Mouse (Mus musculus): ENCODE measurements at regions not wholly inside any gene's neighbourhood (a gene's known extent, or its start where the extent isn't known, plus 50 kb on each side); places are given as distances from the start of the nearest gene placed in this dataset.

DNA sequence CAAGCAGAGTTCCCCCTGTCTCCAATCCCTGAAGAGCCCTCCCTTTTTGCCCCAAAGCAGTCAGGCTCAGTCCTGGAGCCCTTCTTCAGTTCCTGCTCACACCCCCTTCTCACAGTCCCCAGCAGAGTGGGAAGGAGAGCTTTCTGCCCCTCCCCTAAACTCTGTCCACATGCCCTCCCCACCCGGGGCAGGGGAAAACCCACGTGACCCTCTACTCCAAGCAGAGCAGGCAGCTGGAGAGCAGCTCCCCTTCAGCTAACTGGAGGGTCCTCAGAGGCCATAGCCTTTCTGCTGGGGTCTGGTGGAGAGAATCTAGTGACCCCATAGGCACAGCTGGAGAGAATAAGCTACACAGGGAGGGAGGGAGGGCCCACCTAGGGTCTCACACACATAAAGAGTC lies 69.7 kb upstream of the Zmiz1 start:
- peaks cover 4% of the 10 kb centered on the region; the same call in 1 of the 2 replicates for H3K4me1 ChIP-seq (ENCODE audit: control insufficient read depth, insufficient read depth, insufficient read length, low read length)
- H3K4me3 ChIP-seq (ENCODE audit: low read depth, low read length), result no peak overlapping the region
- H3K36me3 ChIP-seq (ENCODE audit: control insufficient read depth, insufficient read depth, low read length), result no peaks in the 10 kb centered on the region
- H3K27me3 ChIP-seq (ENCODE audit: control insufficient read depth, insufficient read depth, low read length), result no peaks in the 10 kb centered on the region
- 59% methylated on average over 2 of the region's 2 CpGs for WGBS
- H3K27ac ChIP-seq (ENCODE audit: insufficient read depth, low read depth, low read length), result no peak overlapping the region
- TF ChIP-seq CTCF (IDR thresholded peaks at IDR 0.05; ENCODE audit: extremely low read depth, insufficient read length, insufficient replicate concordance, low read depth, low read length) (no peak), POLR2A (IDR thresholded peaks at IDR 0.05; ENCODE audit: low read depth, low read length) (no peak)

GRCm38 (mm10) chr14:25392412-25392811 lies 66.6 kb upstream of the Zmiz1 start:
- H3K4me1 ChIP-seq (ENCODE audit: control insufficient read depth, insufficient read depth, insufficient read length, low read length), result peaks cover 5% of the 10 kb centered on the region; the same call in 1 of the 2 replicates
- TF ChIP-seq CTCF (IDR thresholded peaks at IDR 0.05; ENCODE audit: extremely low read depth, insufficient read length, insufficient replicate concordance, low read depth, low read length) (no peak), POLR2A (IDR thresholded peaks at IDR 0.05; ENCODE audit: low read depth, low read length) (no peak)
- 48% methylated on average over 6 of the region's 6 CpGs for WGBS
- H3K27ac ChIP-seq (ENCODE audit: insufficient read depth, low read depth, low read length), result no peak overlapping the region
- no peaks in the 10 kb centered on the region for H3K27me3 ChIP-seq (ENCODE audit: control insufficient read depth, insufficient read depth, low read length)
- H3K36me3 ChIP-seq (ENCODE audit: control insufficient read depth, insufficient read depth, low read length), result no peaks in the 10 kb centered on the region
- no peak overlapping the region for H3K4me3 ChIP-seq (ENCODE audit: low read depth, low read length)

DNA sequence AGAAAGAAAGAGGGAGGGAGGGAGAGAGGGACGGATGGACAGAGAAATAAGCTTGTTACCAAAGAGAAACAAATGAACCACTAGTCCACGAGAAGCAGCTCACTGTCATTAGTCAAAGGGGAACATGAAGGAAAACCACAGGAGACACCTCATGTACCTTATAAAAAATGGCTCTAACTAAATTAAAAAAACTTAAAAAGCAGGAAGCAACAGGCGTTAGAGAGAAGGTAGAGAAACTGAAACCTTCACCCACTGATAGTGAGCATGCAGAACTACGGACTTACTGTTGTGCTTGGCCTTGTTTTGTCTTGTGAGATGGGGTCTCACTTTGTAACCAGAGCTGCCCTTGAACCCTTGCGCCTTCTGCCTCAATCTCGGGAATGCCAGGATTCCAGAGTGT lies 66.0 kb upstream of the Zmiz1 start:
- 74% methylated on average over 6 of the region's 6 CpGs for WGBS
- Histone ChIP-seq H3K4me1 (ENCODE audit: control insufficient read depth, insufficient read depth, insufficient read length, low read length) (peaks cover 5% of the 10 kb centered on the region; the same call in 1 of the 2 replicates), H3K36me3 (ENCODE audit: control insufficient read depth, insufficient read depth, low read length) (no peaks in the 10 kb centered on the region), H3K27me3 (ENCODE audit: control insufficient read depth, insufficient read depth, low read length) (no peaks in the 10 kb centered on the region), H3K4me3 (ENCODE audit: low read depth, low read length) (no peak overlapping the region), H3K27ac (ENCODE audit: insufficient read depth, low read depth, low read length) (no peak overlapping the region)
- TF ChIP-seq POLR2A (IDR thresholded peaks at IDR 0.05; ENCODE audit: low read depth, low read length) (no peak), CTCF (IDR thresholded peaks at IDR 0.05; ENCODE audit: extremely low read depth, insufficient read length, insufficient replicate concordance, low read depth, low read length) (no peak)

- H3K4me3 ChIP-seq (ENCODE audit: low read depth, low read length), result no peak overlapping the region
- no peak overlapping the region for H3K27ac ChIP-seq (ENCODE audit: insufficient read depth, low read depth, low read length)
- H3K4me1 ChIP-seq (ENCODE audit: control insufficient read depth, insufficient read depth, insufficient read length, low read length), result peaks cover 5% of the 10 kb centered on the region; the same call in 1 of the 2 replicates
- TF ChIP-seq POLR2A (IDR thresholded peaks at IDR 0.05; ENCODE audit: low read depth, low read length) (no peak), CTCF (IDR thresholded peaks at IDR 0.05; ENCODE audit: extremely low read depth, insufficient read length, insufficient replicate concordance, low read depth, low read length) (no peak)
- WGBS, result 56% methylated on average over 6 of the region's 6 CpGs
- no peaks in the 10 kb centered on the region for H3K36me3 ChIP-seq (ENCODE audit: control insufficient read depth, insufficient read depth, low read length)
- no peaks in the 10 kb centered on the region for H3K27me3 ChIP-seq (ENCODE audit: control insufficient read depth, insufficient read depth, low read length)
Observed at GRCm38 (mm10) chr14:25394931-25395330, 64.1 kb upstream of the Zmiz1 start.

DNA sequence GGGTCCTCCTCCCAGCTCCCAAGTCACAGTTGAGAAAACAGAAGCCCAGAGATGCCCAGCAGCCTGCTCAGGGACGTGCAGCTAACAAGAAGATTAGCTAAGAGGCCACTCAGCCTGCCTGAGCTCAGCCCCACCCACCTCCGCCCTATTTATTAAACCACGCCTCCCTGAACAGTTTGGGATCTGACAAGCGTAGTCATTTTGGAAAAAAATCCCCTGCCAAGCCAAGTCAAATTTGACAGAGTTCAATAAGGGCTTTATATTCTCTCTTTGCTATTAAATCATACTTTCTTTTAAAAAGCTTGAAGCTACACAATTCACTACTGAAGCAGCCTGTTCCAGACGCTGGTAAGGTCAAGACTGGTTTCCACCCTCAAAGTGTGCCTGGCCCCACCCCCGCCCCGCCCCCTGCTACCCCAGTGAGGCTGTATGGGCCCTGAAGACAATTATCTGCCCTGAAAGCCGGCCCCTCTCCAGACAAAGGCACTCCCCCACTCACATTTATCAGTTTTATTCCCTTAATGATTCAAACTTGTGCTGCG lies 61.9 kb upstream of the Zmiz1 start:
- 14% methylated on average over 9 of the region's 9 CpGs for WGBS
- peaks cover 17% of the 10 kb centered on the region; the same call in 1 of the 2 replicates for H3K4me1 ChIP-seq (ENCODE audit: control insufficient read depth, insufficient read depth, insufficient read length, low read length)
- H3K4me3 ChIP-seq (ENCODE audit: low read depth, low read length), result no peak overlapping the region
- H3K36me3 ChIP-seq (ENCODE audit: control insufficient read depth, insufficient read depth, low read length), result no peaks in the 10 kb centered on the region
- no peaks in the 10 kb centered on the region for H3K27me3 ChIP-seq (ENCODE audit: control insufficient read depth, insufficient read depth, low read length)
- H3K27ac ChIP-seq (ENCODE audit: insufficient read depth, low read depth, low read length), result no peak overlapping the region
- TF ChIP-seq CTCF (IDR thresholded peaks at IDR 0.05; ENCODE audit: extremely low read depth, insufficient read length, insufficient replicate concordance, low read depth, low read length) (no peak), POLR2A (IDR thresholded peaks at IDR 0.05; ENCODE audit: low read depth, low read length) (no peak)

GRCm38 (mm10) chr14:25397751-25398150 lies 61.2 kb upstream of the Zmiz1 start:
- H3K36me3 ChIP-seq (ENCODE audit: control insufficient read depth, insufficient read depth, low read length), result no peaks in the 10 kb centered on the region
- WGBS, result 68% methylated on average over 5 of the region's 5 CpGs
- H3K4me3 ChIP-seq (ENCODE audit: low read depth, low read length), result no peak overlapping the region
- H3K4me1 ChIP-seq (ENCODE audit: control insufficient read depth, insufficient read depth, insufficient read length, low read length), result peaks cover 17% of the 10 kb centered on the region; the same call in 1 of the 2 replicates
- TF ChIP-seq POLR2A (IDR thresholded peaks at IDR 0.05; ENCODE audit: low read depth, low read length) (no peak), CTCF (IDR thresholded peaks at IDR 0.05; ENCODE audit: extremely low read depth, insufficient read length, insufficient replicate concordance, low read depth, low read length) (no peak)
- no peaks in the 10 kb centered on the region for H3K27me3 ChIP-seq (ENCODE audit: control insufficient read depth, insufficient read depth, low read length)
- H3K27ac ChIP-seq (ENCODE audit: insufficient read depth, low read depth, low read length), result no peak overlapping the region

DNA sequence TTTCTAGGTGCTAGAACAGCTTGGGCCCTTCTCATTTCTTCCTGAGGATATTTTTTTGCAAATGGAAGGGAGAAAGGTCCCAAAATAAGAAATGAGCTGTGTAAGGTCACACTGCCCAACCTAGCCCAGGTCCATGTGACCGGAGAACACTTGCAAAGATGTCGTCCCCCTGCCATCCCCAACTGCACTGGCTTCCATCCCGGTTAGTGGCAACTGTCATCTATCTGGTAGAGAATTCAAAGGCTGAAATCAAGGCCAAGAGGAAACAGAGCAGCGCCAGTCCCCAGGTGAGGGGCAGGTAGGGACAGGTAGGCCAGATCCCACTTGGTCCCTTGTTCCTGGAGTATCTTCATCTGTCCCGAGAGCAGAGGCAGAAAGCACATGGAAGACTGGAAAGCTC lies 60.2 kb upstream of the Zmiz1 start:
- peaks cover 17% of the 10 kb centered on the region; the same call in 1 of the 2 replicates for H3K4me1 ChIP-seq (ENCODE audit: control insufficient read depth, insufficient read depth, insufficient read length, low read length)
- no peaks in the 10 kb centered on the region for H3K27me3 ChIP-seq (ENCODE audit: control insufficient read depth, insufficient read depth, low read length)
- no peaks in the 10 kb centered on the region for H3K36me3 ChIP-seq (ENCODE audit: control insufficient read depth, insufficient read depth, low read length)
- no peak overlapping the region for H3K27ac ChIP-seq (ENCODE audit: insufficient read depth, low read depth, low read length)
- 94% methylated on average over 5 of the region's 5 CpGs for WGBS
- TF ChIP-seq CTCF (IDR thresholded peaks at IDR 0.05; ENCODE audit: extremely low read depth, insufficient read length, insufficient replicate concordance, low read depth, low read length) (no peak), POLR2A (IDR thresholded peaks at IDR 0.05; ENCODE audit: low read depth, low read length) (no peak)
- H3K4me3 ChIP-seq (ENCODE audit: low read depth, low read length), result no peak overlapping the region

Measured in small intestine, adult 2 months (tissue).